Mouse (Mus musculus): Measurements from ENCODE around the gene Stam.

- TF ChIP-seq CTCF (IDR thresholded peaks at IDR 0.05; ENCODE audit: low read depth), result no peak
- TF ChIP-seq EP300 (optimal IDR thresholded peaks at IDR 0.05), result no peak
These were observed 20.3 kb upstream of the Stam start for GRCm38 (mm10) chr2:14053618-14054017.

All from stomach, postnatal 0 days (tissue).